Mouse (Mus musculus) olfactory bulb, adult 2 months (tissue): ENCODE results near the gene Aatk.

Experiments
- CTCF ChIP-seq: fragments of 200-500 bp; IDR thresholded peaks from 2 replicates; pipeline ENCODE4 v1.5.1; 2012; ENCODE audit warnings: low read depth, mild to moderate bottlenecking, low read length, moderate library complexity; ENCODE audit not compliant: insufficient read depth
- POLR2A ChIP-seq: fragments of 200-500 bp; IDR thresholded peaks from 2 replicates; pipeline ENCODE4 v1.6.1; 2012; ENCODE audit warnings: mild to moderate bottlenecking, low read depth, low read length, moderate library complexity; ENCODE audit not compliant: insufficient read depth

DNA sequence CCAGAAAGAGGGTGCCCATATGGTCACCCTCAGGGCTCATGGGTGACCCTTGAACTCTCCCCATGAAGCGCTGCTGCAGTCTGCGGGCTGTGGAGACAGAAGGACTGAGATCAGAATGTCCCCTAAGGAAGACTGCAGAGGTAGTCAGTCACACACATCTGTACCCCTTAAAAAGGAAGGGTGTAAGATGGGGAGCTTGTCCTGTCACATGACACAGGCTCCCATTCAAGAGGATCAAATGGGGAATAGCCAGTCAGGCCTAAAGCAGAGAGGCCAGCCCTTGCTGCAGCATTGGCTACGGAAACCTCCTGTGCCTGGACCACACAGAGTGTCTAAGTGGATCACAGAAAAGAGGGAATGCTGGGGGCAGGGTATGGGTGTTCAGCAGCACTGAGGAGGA is 13.5 kb downstream of the Aatk start:
- TF ChIP-seq POLR2A (no peak), CTCF (no peak)
